Mouse (Mus musculus): ENCODE data around the gene Rptn.

DNA sequence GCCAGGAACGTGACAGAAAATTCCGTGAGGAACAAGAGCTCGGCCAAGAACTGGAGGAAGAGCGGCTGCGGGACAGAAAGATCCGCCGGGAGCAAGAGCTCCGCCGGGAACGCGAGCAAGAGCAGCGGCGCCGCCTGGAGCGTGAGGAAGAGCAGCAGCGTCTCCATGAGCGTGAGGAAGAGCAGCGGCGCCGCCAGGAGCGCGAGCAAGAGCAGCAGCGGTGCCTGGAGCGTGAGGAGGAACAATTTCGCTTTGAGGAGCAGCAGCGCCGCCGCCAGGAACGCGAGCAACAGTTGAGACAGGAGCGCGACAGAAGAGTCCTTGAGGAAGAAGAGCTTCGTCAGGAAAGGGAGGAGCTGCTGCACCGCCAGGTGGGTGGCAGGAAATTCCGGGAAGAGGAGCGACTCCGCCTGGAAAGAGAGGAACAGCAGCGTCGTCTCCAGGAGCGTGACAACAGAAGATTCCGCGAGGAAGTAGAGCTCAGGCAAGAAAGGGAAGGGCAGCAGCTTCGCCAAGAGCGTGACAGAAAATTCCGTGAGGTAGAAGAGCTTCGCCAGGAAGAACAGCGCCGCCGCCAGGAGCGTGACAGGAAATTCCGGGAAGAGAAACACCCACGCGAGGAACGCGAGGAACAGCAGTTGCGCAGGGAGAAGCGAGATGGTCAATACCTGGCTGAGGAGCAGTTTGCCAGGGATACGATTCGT is 53.8 kb downstream of the Rptn start:
- no peak for TF ChIP-seq POLR2A (IDR thresholded peaks at IDR 0.05; ENCODE audit: low read depth, low read length)
- TF ChIP-seq CTCF (IDR thresholded peaks at IDR 0.05; ENCODE audit: extremely low read depth, insufficient read length, insufficient replicate concordance, low read depth, low read length), result peak; percentile 18; the same call in 1 of the 2 replicates
